Mouse (Mus musculus): ENCODE data around the gene Gm2663. TPM values are rescaled to one million over a fixed set of nuclear protein-coding genes. Genes with fewer than 3 reads are reported as not detected.
A peak's percentile ranks its signal among the peaks of the same experiment; 100 is the strongest.
"Not testable (repeated sequence)": the region's sequence is repeated elsewhere in the genome, so short reads cannot be mapped to it uniquely, and the experiment has no call there.

Gm2663 gene
- polyA plus RNA-seq (2012; rRNA removed), result 0.41 TPM in 1 of 2 replicates, not detected in the other

DNA sequence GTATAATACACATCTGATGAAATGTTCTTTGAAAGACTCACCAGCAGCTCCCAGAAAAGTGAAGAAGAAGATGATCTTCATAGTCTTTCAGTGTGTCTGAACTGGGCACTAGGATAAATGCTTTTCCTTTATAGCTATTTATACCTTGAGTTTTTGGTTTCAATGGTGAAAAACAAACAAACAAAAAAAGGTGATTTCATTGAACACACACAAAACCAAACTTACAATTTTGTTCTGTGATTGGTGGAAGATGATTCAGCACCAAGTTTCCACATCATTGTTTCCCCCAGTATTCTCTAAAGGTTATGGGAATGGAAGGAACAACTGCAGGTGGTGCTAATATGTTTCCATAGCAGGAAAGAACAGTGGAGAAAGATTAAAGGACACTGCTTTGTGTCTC, at the start of gene Gm2663:
Gene Gm2663 (minus strand): TSS at position 101 of the 400 bp plus-strand sequence.
- H3K4me3 ChIP-seq (ENCODE audit: extremely low read depth, insufficient read depth, insufficient read length); H3K4me1 ChIP-seq (ENCODE audit: control insufficient read depth, insufficient read depth, insufficient read length); H3K36me3 ChIP-seq (ENCODE audit: control insufficient read depth, insufficient read depth, low read length); H3K27me3 ChIP-seq (ENCODE audit: control insufficient read depth, insufficient read depth, low read length); DNase-seq (ENCODE audit: low read depth in 1 of 2, low spot score in 2 of 2); H3K27ac ChIP-seq (ENCODE audit: insufficient read depth, low read length): not testable (repeated sequence)

DNA sequence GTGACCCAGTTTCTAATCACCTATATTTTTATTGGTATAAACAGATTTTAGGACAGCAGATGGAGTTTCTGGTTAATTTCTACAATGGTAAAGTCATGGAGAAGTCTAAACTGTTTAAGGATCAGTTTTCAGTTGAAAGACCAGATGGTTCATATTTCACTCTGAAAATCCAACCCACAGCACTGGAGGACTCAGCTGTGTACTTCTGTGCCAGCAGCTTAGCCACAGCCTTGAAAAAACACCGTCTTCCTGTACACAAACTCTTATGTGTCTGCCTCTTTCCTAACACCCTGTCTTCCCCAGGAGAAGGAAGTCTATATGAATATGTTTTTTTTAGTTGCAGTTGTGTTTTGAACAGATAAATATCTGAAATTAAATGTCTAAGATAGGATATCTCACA, 49.3 kb upstream of the Gm2663 start:
- Histone ChIP-seq H3K4me1 (ENCODE audit: control insufficient read depth, insufficient read depth, insufficient read length) (no peaks in the 10 kb centered on the region; the same call in 1 of the 2 replicates), H3K4me3 (ENCODE audit: extremely low read depth, insufficient read depth, insufficient read length) (no peak overlapping the region), H3K36me3 (ENCODE audit: control insufficient read depth, insufficient read depth, low read length) (no peaks in the 10 kb centered on the region), H3K27me3 (ENCODE audit: control insufficient read depth, insufficient read depth, low read length) (no peaks in the 10 kb centered on the region), H3K27ac (ENCODE audit: insufficient read depth, low read length) (no peak overlapping the region)
- 18% methylated on average over 1 of the region's 1 CpGs for WGBS
- TF ChIP-seq CTCF (IDR thresholded peaks at IDR 0.05; ENCODE audit: extremely low read depth, insufficient read depth, insufficient read length, insufficient replicate concordance) (no peak), POLR2A (IDR thresholded peaks at IDR 0.05; ENCODE audit: low read depth, low read length) (no peak)
- no peak for DNase-seq (ENCODE audit: low read depth in 1 of 2, low spot score in 2 of 2)

DNA sequence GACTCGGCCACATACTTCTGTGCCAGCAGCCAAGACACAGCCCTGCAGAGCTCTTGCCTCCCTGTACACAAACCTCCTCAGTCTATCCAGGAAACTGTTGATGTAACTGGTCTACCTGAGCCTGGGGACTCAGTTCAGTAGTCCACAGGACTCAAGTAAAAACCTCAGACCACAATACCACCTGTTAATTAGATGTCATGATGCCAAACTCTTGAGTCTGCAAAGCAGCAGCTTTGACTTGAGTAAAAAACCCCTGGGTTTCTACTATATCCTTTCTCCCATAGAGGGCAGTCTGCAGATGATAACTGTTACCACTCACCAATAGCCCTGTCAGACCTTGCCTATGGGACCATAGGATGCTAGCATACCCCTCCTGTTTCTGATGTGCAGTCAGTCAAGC, 48.7 kb upstream of the Gm2663 start:
- no peak for DNase-seq (ENCODE audit: low read depth in 1 of 2, low spot score in 2 of 2)
- WGBS, result 67% methylated on average over 1 of the region's 1 CpGs
- Histone ChIP-seq H3K27ac (ENCODE audit: insufficient read depth, low read length) (no peak overlapping the region), H3K36me3 (ENCODE audit: control insufficient read depth, insufficient read depth, low read length) (no peaks in the 10 kb centered on the region), H3K4me3 (ENCODE audit: extremely low read depth, insufficient read depth, insufficient read length) (no peak overlapping the region), H3K4me1 (ENCODE audit: control insufficient read depth, insufficient read depth, insufficient read length) (no peaks in the 10 kb centered on the region; the same call in 1 of the 2 replicates), H3K27me3 (ENCODE audit: control insufficient read depth, insufficient read depth, low read length) (no peaks in the 10 kb centered on the region)
- TF ChIP-seq POLR2A (IDR thresholded peaks at IDR 0.05; ENCODE audit: low read depth, low read length), result no peak
- no peak for TF ChIP-seq CTCF (IDR thresholded peaks at IDR 0.05; ENCODE audit: extremely low read depth, insufficient read depth, insufficient read length, insufficient replicate concordance)

DNA sequence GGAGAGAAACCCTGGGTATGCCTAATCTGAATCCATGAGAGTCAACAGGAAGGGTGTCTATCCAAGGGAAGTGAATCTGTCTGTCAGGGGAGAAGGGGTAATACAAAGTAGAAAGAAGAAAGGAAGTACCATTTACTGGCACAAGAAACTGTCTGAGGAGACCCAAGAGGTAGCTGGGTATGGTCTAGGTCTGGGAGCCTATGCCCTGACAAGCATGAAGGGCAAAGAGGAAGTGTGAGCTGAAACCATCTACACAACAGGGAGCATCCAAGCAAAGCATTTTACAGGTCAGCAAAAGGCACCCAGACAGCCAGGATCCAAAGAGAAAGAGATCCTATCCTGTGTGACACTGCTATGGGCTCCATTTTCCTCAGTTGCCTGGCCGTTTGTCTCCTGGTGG, 47.9 kb upstream of the Gm2663 start:
- WGBS, result 53% methylated on average over 1 of the region's 1 CpGs
- DNase-seq (ENCODE audit: low read depth in 1 of 2, low spot score in 2 of 2), result no peak
- H3K4me3 ChIP-seq (ENCODE audit: extremely low read depth, insufficient read depth, insufficient read length), result no peak overlapping the region
- no peak overlapping the region for H3K27ac ChIP-seq (ENCODE audit: insufficient read depth, low read length)
- no peaks in the 10 kb centered on the region; the same call in 1 of the 2 replicates for H3K4me1 ChIP-seq (ENCODE audit: control insufficient read depth, insufficient read depth, insufficient read length)
- TF ChIP-seq POLR2A (IDR thresholded peaks at IDR 0.05; ENCODE audit: low read depth, low read length), result no peak
- TF ChIP-seq CTCF (IDR thresholded peaks at IDR 0.05; ENCODE audit: extremely low read depth, insufficient read depth, insufficient read length, insufficient replicate concordance), result no peak
- no peaks in the 10 kb centered on the region for H3K36me3 ChIP-seq (ENCODE audit: control insufficient read depth, insufficient read depth, low read length)
- no peaks in the 10 kb centered on the region for H3K27me3 ChIP-seq (ENCODE audit: control insufficient read depth, insufficient read depth, low read length)

DNA sequence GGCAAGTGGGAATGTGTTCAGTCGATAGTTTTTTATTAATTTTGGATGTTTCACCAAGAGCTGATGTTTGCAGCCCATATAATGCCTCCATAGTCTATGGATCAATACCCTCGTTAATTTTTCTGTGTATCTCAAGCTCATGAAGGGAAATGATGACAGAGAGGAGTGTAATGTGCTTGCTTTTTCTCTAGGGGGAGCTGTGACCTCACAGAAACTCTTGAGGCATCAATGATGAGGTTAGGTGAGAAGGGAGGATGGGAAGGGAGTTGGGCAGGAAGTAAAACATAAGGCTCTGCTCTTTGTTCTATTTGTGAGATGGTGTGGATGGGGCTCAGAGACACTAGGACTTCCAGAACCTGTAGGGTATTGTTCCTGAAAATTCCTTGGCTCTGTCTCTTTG, 47.3 kb upstream of the Gm2663 start:
- no peaks in the 10 kb centered on the region for H3K36me3 ChIP-seq (ENCODE audit: control insufficient read depth, insufficient read depth, low read length)
- H3K27ac ChIP-seq (ENCODE audit: insufficient read depth, low read length), result no peak overlapping the region
- no peak overlapping the region for H3K4me3 ChIP-seq (ENCODE audit: extremely low read depth, insufficient read depth, insufficient read length)
- DNase-seq (ENCODE audit: low read depth in 1 of 2, low spot score in 2 of 2), result peak in 1 of 2 experiments; percentile 9
- no peaks in the 10 kb centered on the region for H3K27me3 ChIP-seq (ENCODE audit: control insufficient read depth, insufficient read depth, low read length)
- no peak for TF ChIP-seq POLR2A (IDR thresholded peaks at IDR 0.05; ENCODE audit: low read depth, low read length)
- no peak for TF ChIP-seq CTCF (IDR thresholded peaks at IDR 0.05; ENCODE audit: extremely low read depth, insufficient read depth, insufficient read length, insufficient replicate concordance)
- H3K4me1 ChIP-seq (ENCODE audit: control insufficient read depth, insufficient read depth, insufficient read length), result no peaks in the 10 kb centered on the region; the same call in 1 of the 2 replicates
- 47% methylated on average over 2 of the region's 2 CpGs for WGBS

DNA sequence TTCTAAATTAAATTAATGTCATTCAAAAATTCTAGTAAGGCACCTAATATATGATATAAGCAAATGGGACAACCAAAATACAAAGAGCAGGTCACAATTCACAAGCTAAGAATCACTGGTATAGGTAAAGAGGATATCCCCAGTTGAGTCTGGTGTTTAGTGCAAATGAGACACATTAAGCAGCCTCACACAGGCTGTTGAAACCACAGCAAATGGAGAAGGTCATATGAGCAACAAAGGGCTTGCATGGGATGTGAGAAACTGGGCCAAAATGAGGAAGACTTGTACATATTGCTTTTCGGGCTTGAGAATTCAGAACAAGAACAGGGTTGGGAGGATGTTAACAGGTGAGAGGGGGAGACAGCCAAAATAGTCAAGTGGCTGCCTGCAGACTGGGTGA, 45.5 kb upstream of the Gm2663 start:
- Histone ChIP-seq H3K27ac (ENCODE audit: insufficient read depth, low read length) (no peak overlapping the region), H3K4me1 (ENCODE audit: control insufficient read depth, insufficient read depth, insufficient read length) (no peaks in the 10 kb centered on the region; the same call in 1 of the 2 replicates), H3K4me3 (ENCODE audit: extremely low read depth, insufficient read depth, insufficient read length) (no peak overlapping the region), H3K27me3 (ENCODE audit: control insufficient read depth, insufficient read depth, low read length) (no peaks in the 10 kb centered on the region), H3K36me3 (ENCODE audit: control insufficient read depth, insufficient read depth, low read length) (no peaks in the 10 kb centered on the region)
- TF ChIP-seq POLR2A (IDR thresholded peaks at IDR 0.05; ENCODE audit: low read depth, low read length) (no peak), CTCF (IDR thresholded peaks at IDR 0.05; ENCODE audit: extremely low read depth, insufficient read depth, insufficient read length, insufficient replicate concordance) (no peak)
- no peak for DNase-seq (ENCODE audit: low read depth in 1 of 2, low spot score in 2 of 2)
- 22% methylated on average over 1 of the region's 1 CpGs for WGBS

DNA sequence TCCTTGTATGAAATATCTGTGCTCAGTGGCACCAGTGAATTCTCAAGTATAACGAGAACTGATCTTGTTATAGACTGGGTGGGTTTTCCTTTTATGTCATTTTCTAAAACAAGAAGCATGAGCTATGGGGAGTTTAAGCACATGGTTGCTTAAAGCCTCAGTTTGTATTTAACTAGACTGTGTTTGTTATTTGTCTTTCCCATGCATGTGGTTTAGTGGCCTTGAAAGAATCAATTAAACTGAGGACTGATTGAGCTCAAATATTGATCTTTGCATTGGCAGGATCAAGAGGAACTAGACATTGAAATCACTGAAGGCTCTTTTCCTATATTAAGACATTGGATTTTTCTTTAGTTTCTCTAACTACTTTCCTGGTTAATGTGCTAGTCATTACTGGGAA, 45.0 kb upstream of the Gm2663 start:
- Histone ChIP-seq H3K4me3 (ENCODE audit: extremely low read depth, insufficient read depth, insufficient read length) (no peak overlapping the region), H3K27ac (ENCODE audit: insufficient read depth, low read length) (no peak overlapping the region), H3K27me3 (ENCODE audit: control insufficient read depth, insufficient read depth, low read length) (no peaks in the 10 kb centered on the region), H3K4me1 (ENCODE audit: control insufficient read depth, insufficient read depth, insufficient read length) (no peaks in the 10 kb centered on the region; the same call in 1 of the 2 replicates), H3K36me3 (ENCODE audit: control insufficient read depth, insufficient read depth, low read length) (no peaks in the 10 kb centered on the region)
- TF ChIP-seq POLR2A (IDR thresholded peaks at IDR 0.05; ENCODE audit: low read depth, low read length), result no peak
- TF ChIP-seq CTCF (IDR thresholded peaks at IDR 0.05; ENCODE audit: extremely low read depth, insufficient read depth, insufficient read length, insufficient replicate concordance), result no peak
- no peak for DNase-seq (ENCODE audit: low read depth in 1 of 2, low spot score in 2 of 2)
- WGBS, result 80% methylated on average over 1 of the region's 1 CpGs

Data from spleen, adult 2 months (tissue).